Mouse (Mus musculus) heart, postnatal 10 days (tissue): ENCODE data around the gene Nde1. TPM values are rescaled to one million over a fixed set of nuclear protein-coding genes. Genes with fewer than 3 reads are reported as not detected.

ENCODE experiments used
- microRNA-seq, 2 experiments: library from miRNA; unstranded; fragments of <30 nt; microRNA quantifications; one replicate each; pipeline ENCODE4 v1.2.0; 2022
- total RNA-seq, 2 experiments: library from RNA; stranded (reverse); gene quantifications; 2 replicates each; pipeline ENCODE4 v1.2.3; 2021

The Nde1 gene
- total RNA-seq, 2 experiments from 2014 or later: 34.8 to 39.2 TPM

Small RNAs within 50 kb of the gene (microRNA-seq; reads per million reads assigned to microRNA genes)
- 0 reads per million in 2 experiments for gene Gm27671
- gene Mir484: 1,685 to 2,439 reads per million in 2 experiments

Other genes starting within 250 kb of the Nde1 start
- not detected for gene 2900011O08Rik, start 176.7 kb upstream of the Nde1 start, total RNA-seq
- not detected for gene Ifitm7, start 176.4 kb upstream of the Nde1 start, total RNA-seq
- gene Marf1, start 76 bp downstream of the Nde1 start, total RNA-seq: 10 to 100 TPM; 24.4 to 28.5 TPM
- 10 to 100 TPM; 23.3 to 27.3 TPM for gene Myh11, start 128.1 kb downstream of the Nde1 start, total RNA-seq
- gene Fopnl, start 154.1 kb downstream of the Nde1 start, total RNA-seq: 10 to 100 TPM; 59.7 to 66.1 TPM
- gene Abcc1, start 198.3 kb downstream of the Nde1 start, total RNA-seq: 10 to 100 TPM; 22.5 to 30.4 TPM